Mouse (Mus musculus) liver, postnatal 0 days (tissue): ENCODE measurements at regions not wholly inside any gene's neighbourhood (a gene's known extent, or its start where the extent isn't known, plus 50 kb on each side); places are given as distances from the start of the nearest gene placed in this dataset. TPM values are rescaled to one million over a fixed set of nuclear protein-coding genes. Genes with fewer than 3 reads are reported as not detected.

Experiments
- ATAC-seq: fragments of 200-750 bp; cut with Nextera tagmentation; 2 replicates; pipeline ENCODE4 v1.8.0; 2017; ENCODE audit warnings: mild to moderate bottlenecking, moderate library complexity
- DNase-seq: peaks from one replicate; pipeline ENCODE4 v3.0.0-alpha.2; 2016
- H3K27ac ChIP-seq: fragments of 300-500 bp; sonication (generic); 2 replicates; pipeline ENCODE4 v1.5.1; 2014; ENCODE audit warnings: antibody characterized with exemption, moderate library complexity, mild to moderate bottlenecking, low read depth
- H3K27me3 ChIP-seq: fragments of 300-500 bp; sonication (generic); 2 replicates; pipeline ENCODE4 v1.6.1; 2014; ENCODE audit warnings: low read length, control low read depth, mixed read lengths; ENCODE audit not compliant: insufficient read depth
- H3K36me3 ChIP-seq: fragments of 300-500 bp; sonication (generic); replicated peaks from 2 replicates; pipeline ENCODE4 v1.6.1; 2014; ENCODE audit warnings: mild to moderate bottlenecking, control low read depth, low read length, moderate library complexity, mixed read lengths; ENCODE audit not compliant: insufficient read depth
- H3K4me1 ChIP-seq: fragments of 300-500 bp; sonication (generic); 2 replicates; pipeline ENCODE4 v1.6.1; 2014; ENCODE audit warnings: antibody characterized with exemption, mild to moderate bottlenecking, control low read depth; ENCODE audit not compliant: insufficient read depth
- H3K4me2 ChIP-seq: fragments of 300-500 bp; sonication (generic); 2 replicates; pipeline ENCODE4 v1.6.1; 2014; ENCODE audit warnings: low read depth, mild to moderate bottlenecking, low read length, moderate library complexity, mixed read lengths
- H3K4me3 ChIP-seq: fragments of 300-500 bp; sonication (generic); 2 replicates; pipeline ENCODE4 v1.5.1; 2014; ENCODE audit warnings: low read depth, low read length
- H3K9ac ChIP-seq: fragments of 300-500 bp; sonication (generic); replicated peaks from 2 replicates; pipeline ENCODE4 v1.6.1; 2014; ENCODE audit warnings: mild to moderate bottlenecking, moderate library complexity
- H3K9me3 ChIP-seq: fragments of 300-500 bp; sonication (generic); 2 replicates; pipeline ENCODE4 v1.6.1; 2016; ENCODE audit warnings: mild to moderate bottlenecking, control low read depth, low read length, mixed read lengths
- CTCF ChIP-seq: sonication (generic); IDR thresholded peaks from 2 replicates; pipeline ENCODE4 v1.5.1; 2016; ENCODE audit warnings: antibody characterized with exemption, low read depth
- EP300 ChIP-seq: IDR thresholded peaks from 2 replicates; pipeline ENCODE4 v1.6.1; 2016; ENCODE audit warnings: antibody characterized with exemption, low read depth, mild to moderate bottlenecking
- WGBS: fragments of 180-500 bp; shearing (Covaris S2); extraction: QIAGEN DNeasy Blood & Tissue Kit; methylation state at CpG from one replicate; pipeline ENCODE4 v1.1.7; 2014; ENCODE audit not compliant: insufficient replicate concordance; 5-methylcytosine and 5-hydroxymethylcytosine counted together
- microRNA-seq: library from miRNA; unstranded; fragments of <30 nt; microRNA quantifications from one replicate; pipeline ENCODE4, GENCODE M21; 2016

- H3K36me3 ChIP-seq: no peaks in the 10 kb centered on the region
- 71% methylated on average over 3 of the region's 3 CpGs for WGBS
- DNase-seq (no peak), ATAC-seq (no peak)
- no peak overlapping the region for H3K4me2 ChIP-seq
- H3K9ac ChIP-seq: no peak overlapping the region
- TF ChIP-seq CTCF: no peak
- TF ChIP-seq EP300: no peak
- H3K9me3 ChIP-seq: no peaks in the 10 kb centered on the region
- H3K4me3 ChIP-seq: no peak overlapping the region
- no peaks in the 10 kb centered on the region for H3K4me1 ChIP-seq
- H3K27me3 ChIP-seq: no peaks in the 10 kb centered on the region
- H3K27ac ChIP-seq: no peak overlapping the region
These were observed 74.2 kb upstream of the Slc39a10 start for GRCm38 (mm10) chr1:46966917-46967266.

GRCm38 (mm10) chr1:46965996-46966916 is 73.6 kb upstream of the Slc39a10 start:
- Histone ChIP-seq H3K27me3 (no peaks in the 10 kb centered on the region), H3K4me2 (no peak overlapping the region), H3K9ac (no peak overlapping the region), H3K36me3 (no peaks in the 10 kb centered on the region), H3K4me1 (no peaks in the 10 kb centered on the region), H3K9me3 (no peaks in the 10 kb centered on the region), H3K4me3 (no peak overlapping the region), H3K27ac (no peak overlapping the region)
- TF ChIP-seq CTCF (no peak), EP300 (no peak)
- ATAC-seq: no peak
- DNase-seq: no peak
- WGBS: 55% methylated on average over 5 of the region's 5 CpGs

GRCm38 (mm10) chr1:46963973-46964727 is 71.5 kb upstream of the Slc39a10 start:
- DNase-seq (no peak), ATAC-seq (no peak)
- Histone ChIP-seq H3K36me3 (no peaks in the 10 kb centered on the region), H3K9ac (no peak overlapping the region), H3K27ac (no peak overlapping the region), H3K9me3 (no peaks in the 10 kb centered on the region), H3K4me3 (no peak overlapping the region), H3K4me2 (no peak overlapping the region), H3K27me3 (no peaks in the 10 kb centered on the region), H3K4me1 (no peaks in the 10 kb centered on the region)
- no peak for TF ChIP-seq CTCF
- TF ChIP-seq EP300: no peak
- WGBS: 78% methylated on average over 5 of the region's 5 CpGs

Small RNA genes in the stretch of these regions (microRNA-seq; reads per million reads assigned to microRNA genes)
- not detected for gene Mir6350
